Mouse (Mus musculus): ENCODE measurements around the gene Rassf5. TPM values are rescaled to one million over a fixed set of nuclear protein-coding genes. Genes with fewer than 3 reads are reported as not detected.

Gene Rassf5
- total RNA-seq, 2 experiments from 2014 or later, result 14.7 to 17.8 TPM

- ATAC-seq (replicated peaks; ENCODE audit: low FRiP score, poor library complexity, severe bottlenecking), result no peak
Measured at GRCm38 (mm10) chr1:131212956-131213355, 32.1 kb downstream of the Rassf5 start.

GRCm38 (mm10) chr1:131211655-131212054 is 33.4 kb downstream of the Rassf5 start:
- ATAC-seq (replicated peaks; ENCODE audit: low FRiP score, poor library complexity, severe bottlenecking), result no peak

- ATAC-seq (replicated peaks; ENCODE audit: low FRiP score, poor library complexity, severe bottlenecking), result no peak
Measured at GRCm38 (mm10) chr1:131209971-131210426, 35.1 kb downstream of the Rassf5 start.

GRCm38 (mm10) chr1:131208800-131209199 is 36.3 kb downstream of the Rassf5 start:
- ATAC-seq (replicated peaks; ENCODE audit: low FRiP score, poor library complexity, severe bottlenecking), result no peak

GRCm38 (mm10) chr1:131208081-131208480 is 37.0 kb downstream of the Rassf5 start:
- no peak for ATAC-seq (replicated peaks; ENCODE audit: low FRiP score, poor library complexity, severe bottlenecking)

GRCm38 (mm10) chr1:131207531-131207930 is 37.5 kb downstream of the Rassf5 start:
- no peak for ATAC-seq (replicated peaks; ENCODE audit: low FRiP score, poor library complexity, severe bottlenecking)

- ATAC-seq (replicated peaks; ENCODE audit: low FRiP score, poor library complexity, severe bottlenecking), result no peak
Measured at GRCm38 (mm10) chr1:131206342-131206741, 38.7 kb downstream of the Rassf5 start.

- no peak for ATAC-seq (replicated peaks; ENCODE audit: low FRiP score, poor library complexity, severe bottlenecking)
Measured at GRCm38 (mm10) chr1:131204461-131204860, 40.6 kb downstream of the Rassf5 start.

GRCm38 (mm10) chr1:131201391-131201790 is 43.7 kb downstream of the Rassf5 start:
- ATAC-seq (replicated peaks; ENCODE audit: low FRiP score, poor library complexity, severe bottlenecking), result no peak

- ATAC-seq (replicated peaks; ENCODE audit: low FRiP score, poor library complexity, severe bottlenecking), result no peak
Measured at GRCm38 (mm10) chr1:131200588-131200987, 44.5 kb downstream of the Rassf5 start.

- ATAC-seq (replicated peaks; ENCODE audit: low FRiP score, poor library complexity, severe bottlenecking), result no peak
Measured at GRCm38 (mm10) chr1:131199976-131200375, 45.1 kb downstream of the Rassf5 start.

- no peak for ATAC-seq (replicated peaks; ENCODE audit: low FRiP score, poor library complexity, severe bottlenecking)
Measured at GRCm38 (mm10) chr1:131199118-131199821, 45.8 kb downstream of the Rassf5 start.

GRCm38 (mm10) chr1:131198417-131198960 is 46.6 kb downstream of the Rassf5 start:
- ATAC-seq (replicated peaks; ENCODE audit: low FRiP score, poor library complexity, severe bottlenecking), result no peak

- no peak for ATAC-seq (replicated peaks; ENCODE audit: low FRiP score, poor library complexity, severe bottlenecking)
Measured at GRCm38 (mm10) chr1:131196107-131196506, 49.0 kb downstream of the Rassf5 start.

- no peak for ATAC-seq (replicated peaks; ENCODE audit: low FRiP score, poor library complexity, severe bottlenecking)
Measured at GRCm38 (mm10) chr1:131195653-131196052, 49.4 kb downstream of the Rassf5 start.

GRCm38 (mm10) chr1:131193746-131194145 is 51.3 kb downstream of the Rassf5 start:
- no peak for ATAC-seq (replicated peaks; ENCODE audit: low FRiP score, poor library complexity, severe bottlenecking)

- ATAC-seq (replicated peaks; ENCODE audit: low FRiP score, poor library complexity, severe bottlenecking), result no peak
Measured at GRCm38 (mm10) chr1:131188655-131189054, 56.4 kb downstream of the Rassf5 start.

- no peak for ATAC-seq (replicated peaks; ENCODE audit: low FRiP score, poor library complexity, severe bottlenecking)
Measured at GRCm38 (mm10) chr1:131187856-131188255, 57.2 kb downstream of the Rassf5 start.

- no peak for ATAC-seq (replicated peaks; ENCODE audit: low FRiP score, poor library complexity, severe bottlenecking)
Measured at GRCm38 (mm10) chr1:131186995-131187394, 58.1 kb downstream of the Rassf5 start.

- no peak for ATAC-seq (replicated peaks; ENCODE audit: low FRiP score, poor library complexity, severe bottlenecking)
Measured at GRCm38 (mm10) chr1:131185821-131186506, 59.1 kb downstream of the Rassf5 start.

All from erythroid progenitor cell, adult 5-6 weeks (primary cell).